Mouse (Mus musculus): ENCODE data around the gene Gm49358.

DNA sequence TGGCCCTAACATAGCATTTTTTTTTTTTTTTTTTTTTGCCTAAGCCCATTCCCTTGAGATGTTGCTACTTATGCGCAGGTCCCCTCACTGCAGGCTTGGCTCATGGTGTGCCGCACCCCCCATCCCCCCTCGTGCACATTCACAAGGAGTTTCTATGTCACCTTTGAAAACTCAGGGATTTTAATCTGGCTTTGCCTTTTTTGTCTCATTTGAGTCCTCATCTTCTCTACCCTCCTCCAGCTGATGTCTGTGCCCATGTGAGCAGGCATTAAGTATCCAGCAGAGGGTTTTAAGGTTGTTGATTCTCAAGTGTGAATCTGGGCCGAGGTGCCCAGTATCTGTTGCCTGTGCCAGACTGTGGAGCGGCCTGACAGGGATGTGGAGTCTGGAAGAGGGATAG, 17.9 kb downstream of the Gm49358 start:
- TF ChIP-seq CTCF (conservative IDR thresholded peaks at IDR 0.05; ENCODE audit: low read length) (no peak), NANOG (IDR thresholded peaks at IDR 0.05; ENCODE audit: borderline replicate concordance, low read length) (no peak), POU5F1 (IDR thresholded peaks at IDR 0.05; ENCODE audit: borderline replicate concordance, low read length) (no peak)

Data from E14TG2a.4 (cell line).